Mouse (Mus musculus) kidney, adult 2 months (tissue): ENCODE measurements around the gene Dmrtc2.

Source experiments
- CTCF ChIP-seq: fragments of 200-500 bp; conservative IDR thresholded peaks from 2 replicates; pipeline ENCODE4 v1.5.1; 2011; ENCODE audit warnings: low read depth, mild to moderate bottlenecking, control low read depth, low read length, moderate library complexity, mixed read lengths; ENCODE audit not compliant: insufficient read depth, insufficient read length
- POLR2A ChIP-seq: fragments of 200-500 bp; IDR thresholded peaks from one replicate; pipeline ENCODE4 v1.6.1; 2011; ENCODE audit warnings: low read depth, low read length, control low read depth

DNA sequence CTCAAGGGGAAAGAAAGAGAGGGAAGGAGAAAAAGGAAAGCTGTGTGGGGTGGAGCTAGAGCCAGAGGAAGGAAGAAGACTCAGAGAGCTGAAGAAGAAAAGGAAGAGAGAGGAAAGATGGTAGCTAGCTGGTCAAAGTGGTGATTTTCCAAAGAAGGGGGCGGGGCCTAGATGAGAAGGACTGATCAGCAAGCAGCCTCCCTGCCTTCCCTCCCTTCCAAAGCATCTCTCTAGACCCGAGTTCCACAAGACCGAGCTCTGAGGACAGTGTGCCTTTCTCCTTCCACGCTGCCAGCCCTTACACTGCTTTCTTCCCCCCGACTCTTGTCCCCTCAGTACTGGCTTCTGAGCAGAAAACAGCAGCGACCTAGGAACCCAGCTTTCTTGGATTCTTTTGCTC, 5.7 kb upstream of the Dmrtc2 start:
- TF ChIP-seq CTCF (no peak), POLR2A (no peak)
